Comparison of ENCODE assay signal across 15 mouse cellular contexts in the genomic region with DNA sequence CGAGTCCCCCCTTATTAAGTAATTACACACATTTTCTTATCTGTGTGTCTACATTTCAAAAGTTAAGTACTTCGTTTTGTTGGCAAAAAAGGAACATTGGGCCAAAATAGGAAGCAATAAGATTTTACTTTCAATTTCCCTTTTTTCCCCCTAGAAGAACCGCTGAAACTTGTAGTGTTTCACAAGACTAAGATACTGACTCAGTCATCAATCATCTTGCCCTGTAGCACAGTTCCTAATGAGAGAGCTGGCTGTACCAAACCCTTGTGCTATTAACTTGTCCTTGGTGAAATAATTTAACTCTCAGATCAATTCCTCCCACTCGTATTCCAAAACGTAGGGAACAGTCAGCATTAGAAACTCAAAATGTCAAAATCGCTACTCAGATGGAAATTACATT.
DNase-seq lines count a peak whose midpoint lies in the region; ATAC-seq lines count a peak whose summit lies in the region.
"Had no signal": no experiment of that assay in that cellular context is flagged by ENCODE, and none has a peak within 500 bp of the region (broad histone marks: within the 10 kb centered on the region; RNA-seq: fewer than 3 reads in every experiment).

No protein-coding gene starts in this region.

- DNase-seq in heart, adult 8-10 months (ENCODE audit: low spot score): peak; percentile 12
- no peak for DNase-seq in heart, postnatal 36 days
- DNase-seq in 3134 (ENCODE audit: extremely low read depth, insufficient read length, low spot score): peak; percentile 28
- DNase-seq in brain, adult 2 months (ENCODE audit: low read depth, low spot score): peak; percentile 64
- no peak for DNase-seq in right cerebral cortex, postnatal 14 days
- DNase-seq in left cerebral cortex, adult 8-10 months (ENCODE audit: low spot score in 2 of 2): no peak
- DNase-seq: adrenal gland, postnatal 36 days; B cell, adult 2 months; cerebellum, adult 2 months; heart, adult 11 months; kidney, adult 18-20 months; right cerebral cortex, postnatal 25 days; thymus, postnatal 14 days had no signal

- intact Hi-C loops in heart, postnatal 36 days (cut with DNase I): no loop called here

- peak; percentile 93 for ATAC-seq in megakaryocyte, adult 5-6 weeks (ENCODE audit: poor library complexity, severe bottlenecking)
- ATAC-seq in cerebellum, adult (ENCODE audit: insufficient number of reproducible peaks, low FRiP score, low TSS enrichment): no peak

Comparison
In these comparisons a context has a peak if more than half of its experiments do, and no peak if none do; other contexts are left out.
1. DNase-seq: peak in heart, adult 8-10 months (single experiment), 3134 (single experiment) and brain, adult 2 months (single experiment); none in heart, postnatal 36 days (0 of 2), right cerebral cortex, postnatal 14 days (single experiment) and left cerebral cortex, adult 8-10 months (0 of 2).